Mouse (Mus musculus) CD4-positive, CD25-positive, alpha-beta regulatory T cell, adult 2 months (primary cell): ENCODE measurements at regions not wholly inside any gene's neighbourhood (a gene's known extent, or its start where the extent isn't known, plus 50 kb on each side); places are given as distances from the start of the nearest gene placed in this dataset.
"Not testable (repeated sequence)": the region's sequence is repeated elsewhere in the genome, so short reads cannot be mapped to it uniquely, and the experiment has no call there.

Source experiments
- DNase-seq: peaks from one replicate; pipeline ENCODE4 v3.0.0-alpha.2; 2012; ENCODE audit warnings: low read depth, low spot score

- DNase-seq, result no peak
These were observed 1446.9 kb downstream of the Zfp704 start for GRCm38 (mm10) chr3:8163030-8163429.

GRCm38 (mm10) chr3:8161997-8162756 lies 1447.7 kb downstream of the Zfp704 start:
- no peak for DNase-seq

- no peak for DNase-seq
These were observed 1466.9 kb downstream of the Zfp704 start for GRCm38 (mm10) chr3:8143016-8143415.

- DNase-seq, result no peak
These were observed 1467.7 kb downstream of the Zfp704 start for GRCm38 (mm10) chr3:8142190-8142589.

- DNase-seq, result no peak
These were observed 1468.2 kb downstream of the Zfp704 start for GRCm38 (mm10) chr3:8141664-8142084.

GRCm38 (mm10) chr3:8123641-8124040 lies 1486.2 kb downstream of the Zfp704 start:
- DNase-seq, result not testable (repeated sequence)

GRCm38 (mm10) chr3:8123141-8123540 lies 1486.7 kb downstream of the Zfp704 start:
- DNase-seq, result no peak

GRCm38 (mm10) chr3:8098291-8098690 lies 1478.0 kb upstream of the 1700008P02Rik start:
- DNase-seq, result no peak

- no peak for DNase-seq
These were observed 1464.5 kb upstream of the 1700008P02Rik start for GRCm38 (mm10) chr3:8084749-8085148.

GRCm38 (mm10) chr3:8053711-8054110 lies 1433.5 kb upstream of the 1700008P02Rik start:
- no peak for DNase-seq

GRCm38 (mm10) chr3:8051167-8051566 lies 1430.9 kb upstream of the 1700008P02Rik start:
- DNase-seq, result no peak

GRCm38 (mm10) chr3:8049706-8050105 lies 1429.5 kb upstream of the 1700008P02Rik start:
- no peak for DNase-seq

GRCm38 (mm10) chr3:8046348-8046747 lies 1426.1 kb upstream of the 1700008P02Rik start:
- DNase-seq, result no peak

- DNase-seq, result no peak
These were observed 1416.5 kb upstream of the 1700008P02Rik start for GRCm38 (mm10) chr3:8036697-8037096.

GRCm38 (mm10) chr3:8035091-8035729 lies 1415.0 kb upstream of the 1700008P02Rik start:
- DNase-seq, result no peak

- DNase-seq, result no peak
These were observed 1406.2 kb upstream of the 1700008P02Rik start for GRCm38 (mm10) chr3:8026325-8027017.

- DNase-seq, result no peak
These were observed 1402.4 kb upstream of the 1700008P02Rik start for GRCm38 (mm10) chr3:8022654-8023053.

- no peak for DNase-seq
These were observed 1397.2 kb upstream of the 1700008P02Rik start for GRCm38 (mm10) chr3:8017489-8017888.

- no peak for DNase-seq
These were observed 1396.7 kb upstream of the 1700008P02Rik start for GRCm38 (mm10) chr3:8016945-8017344.

GRCm38 (mm10) chr3:8009966-8010365 lies 1389.7 kb upstream of the 1700008P02Rik start:
- no peak for DNase-seq

- no peak for DNase-seq
These were observed 1386.6 kb upstream of the 1700008P02Rik start for GRCm38 (mm10) chr3:8006708-8007395.

- no peak for DNase-seq
These were observed 1386.0 kb upstream of the 1700008P02Rik start for GRCm38 (mm10) chr3:8006273-8006672.
